Mouse (Mus musculus) forebrain, embryonic 11.5 days (tissue): Measurements from ENCODE around the gene Btnl10. TPM values are rescaled to one million over a fixed set of nuclear protein-coding genes. Genes with fewer than 3 reads are reported as not detected.

Experiments used
- ATAC-seq: fragments of 200-750 bp; cut with Nextera tagmentation; replicated peaks from 2 replicates; pipeline ENCODE4 v1.8.0; 2017; ENCODE audit warnings: moderate TSS enrichment; ENCODE audit not compliant: low FRiP score
- DNase-seq: peaks from one replicate; pipeline ENCODE4 v3.0.0-alpha.2; 2017; ENCODE audit warnings: low spot score
- H3K27ac ChIP-seq: fragments of 300-500 bp; sonication (generic); 2 replicates; pipeline ENCODE4 v1.5.1; 2014; ENCODE audit warnings: low read depth, low read length
- H3K27me3 ChIP-seq: fragments of 300-500 bp; sonication (generic); 2 replicates; pipeline ENCODE4 v1.6.1; 2014; ENCODE audit warnings: mild to moderate bottlenecking, low read length, mixed read lengths; ENCODE audit not compliant: control insufficient read depth, insufficient read depth
- H3K36me3 ChIP-seq: fragments of 300-500 bp; sonication (generic); 2 replicates; pipeline ENCODE4 v1.6.1; 2014; ENCODE audit warnings: mild to moderate bottlenecking, low read length, moderate library complexity, mixed read lengths; ENCODE audit not compliant: control insufficient read depth, insufficient read depth
- H3K4me1 ChIP-seq: fragments of 300-500 bp; sonication (generic); replicated peaks from 2 replicates; pipeline ENCODE4 v1.6.1; 2014; ENCODE audit warnings: low read length, mixed read lengths; ENCODE audit not compliant: control insufficient read depth, insufficient read depth
- H3K4me2 ChIP-seq: fragments of 300-500 bp; sonication (generic); 2 replicates; pipeline ENCODE4 v1.6.1; 2014; ENCODE audit warnings: low read depth, mild to moderate bottlenecking, low read length, moderate library complexity, mixed read lengths; ENCODE audit not compliant: severe bottlenecking
- H3K4me3 ChIP-seq: fragments of 300-500 bp; sonication (generic); 2 replicates; pipeline ENCODE4 v1.5.1; 2014; ENCODE audit warnings: low read depth, low read length
- H3K9ac ChIP-seq: fragments of 300-500 bp; sonication (generic); 2 replicates; pipeline ENCODE4 v1.6.1; 2014; ENCODE audit warnings: low read length
- H3K9me3 ChIP-seq: fragments of 300-500 bp; sonication (generic); 2 replicates; pipeline ENCODE4 v1.6.1; 2016; ENCODE audit warnings: low read length, mixed read lengths; ENCODE audit not compliant: control insufficient read depth
- WGBS: fragments of 180-500 bp; shearing (Covaris S2); extraction: QIAGEN DNeasy Blood & Tissue Kit; methylation state at CpG from one replicate; pipeline ENCODE4 v1.1.7; 2014; 5-methylcytosine and 5-hydroxymethylcytosine counted together
- polyA plus RNA-seq: library from polyadenylated mRNA; unstranded; fragments of >200 nt; fragmentation: Nextera tagmentation; extraction: Ambion mirVana; gene quantifications from 2 replicates; pipeline ENCODE4 v1.2.1, GENCODE M21; 2014

Gene Btnl10
- polyA plus RNA-seq, 1 experiment from 2014 or later, result not detected

DNA sequence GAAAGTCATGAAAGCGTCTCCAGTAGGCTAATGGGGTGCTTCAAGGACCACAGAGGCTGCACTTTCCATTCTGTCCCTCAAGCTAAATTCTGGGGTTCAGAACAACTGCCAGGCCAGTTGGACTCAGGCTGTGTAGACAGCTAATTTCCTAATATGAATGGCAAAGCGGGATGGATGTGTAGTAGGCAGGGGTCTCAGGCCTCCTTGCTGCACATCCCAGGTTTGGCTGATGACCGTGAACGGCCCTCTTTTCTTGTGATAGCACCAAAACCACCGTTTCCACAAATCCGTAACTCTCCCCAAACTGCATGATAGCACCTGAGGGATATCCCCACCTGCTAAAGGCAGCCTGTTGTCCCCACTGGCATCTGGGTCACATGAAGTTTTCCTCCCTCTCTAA is 40.8 kb downstream of the Btnl10 start:
- Histone ChIP-seq H3K9me3 (no peaks in the 10 kb centered on the region), H3K4me3 (no peak overlapping the region), H3K27me3 (peaks cover 4% of the 10 kb centered on the region; the same call in 1 of the 2 replicates), H3K4me1 (peaks cover 10% of the 10 kb centered on the region; the same call in 1 of the 2 replicates), H3K4me2 (no peak overlapping the region), H3K36me3 (no peaks in the 10 kb centered on the region; the same call in 1 of the 2 replicates), H3K9ac (no peak overlapping the region), H3K27ac (no peak overlapping the region)
- DNase-seq (no peak), ATAC-seq (no peak)
- 85% methylated on average over 6 of the region's 6 CpGs for WGBS

DNA sequence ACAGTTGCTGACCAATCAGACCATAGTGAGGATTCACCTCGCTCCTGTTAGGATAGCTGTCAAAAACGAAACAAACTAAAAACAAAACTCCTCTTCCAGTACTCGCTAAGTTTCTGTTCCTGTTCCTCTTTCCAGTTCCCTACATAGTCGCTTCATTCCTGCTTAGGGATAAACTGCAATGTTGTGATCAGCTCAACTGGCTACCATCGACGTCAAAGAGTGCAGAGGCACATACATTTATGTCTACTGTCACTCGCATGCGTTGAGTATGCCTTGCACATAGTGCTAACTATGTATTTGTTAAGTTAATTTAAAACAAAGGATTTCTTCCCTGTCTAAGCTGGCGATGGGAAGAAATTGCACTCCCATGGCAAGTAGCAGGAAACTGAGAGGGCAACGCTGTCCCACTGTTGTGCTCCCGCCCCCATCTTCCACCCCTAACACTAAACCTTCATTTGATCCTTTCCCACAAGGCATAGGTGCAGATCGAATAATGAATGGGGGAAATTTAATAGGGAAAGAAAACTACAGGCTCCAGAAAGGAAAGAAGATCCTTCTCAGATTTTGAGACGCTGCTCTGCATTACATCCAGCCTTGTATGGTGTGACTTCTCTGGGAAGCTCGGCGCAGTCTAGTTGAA is 41.6 kb downstream of the Btnl10 start:
- DNase-seq (no peak), ATAC-seq (no peak)
- peaks cover 4% of the 10 kb centered on the region; the same call in 1 of the 2 replicates for H3K27me3 ChIP-seq

DNA sequence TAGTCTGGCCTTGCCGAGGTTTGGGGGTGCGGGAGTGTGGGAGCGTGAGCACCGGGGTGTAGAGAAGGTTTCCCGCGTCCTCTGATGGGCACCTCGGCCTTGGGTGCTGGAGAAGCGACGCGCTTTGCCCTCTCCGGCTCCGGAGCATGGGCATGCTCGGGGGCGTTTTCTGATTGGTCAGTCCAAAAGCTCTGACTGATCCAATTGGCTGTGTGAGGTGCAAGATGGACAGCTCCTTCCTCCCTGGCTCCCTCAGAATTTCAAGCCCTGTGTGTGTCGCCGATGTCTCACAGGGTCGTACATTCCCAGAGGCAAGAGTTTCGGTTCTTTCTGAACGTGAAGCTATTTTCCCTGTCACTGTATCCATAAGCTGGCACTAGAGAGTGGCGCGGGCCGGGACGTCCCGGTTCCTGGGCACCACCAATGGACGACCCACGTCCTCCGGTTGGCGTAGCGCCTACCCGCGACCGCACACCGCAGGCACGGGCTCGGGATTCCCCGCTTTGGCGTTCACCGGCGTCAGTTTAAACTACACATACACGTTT is 42.3 kb downstream of the Btnl10 start:
- DNase-seq (peak; percentile 85), ATAC-seq (peak; percentile 83)
- Histone ChIP-seq H3K4me1 (peaks cover 10% of the 10 kb centered on the region; the same call in 1 of the 2 replicates), H3K4me2 (peak overlapping the region; percentile 80), H3K27me3 (peaks cover 4% of the 10 kb centered on the region; the same call in 1 of the 2 replicates), H3K27ac (no peak overlapping the region), H3K9ac (peak overlapping the region; percentile 57), H3K4me3 (peak overlapping the region; percentile 44), H3K9me3 (no peaks in the 10 kb centered on the region), H3K36me3 (no peaks in the 10 kb centered on the region; the same call in 1 of the 2 replicates)
- WGBS, result 7% methylated on average over 40 of the region's 40 CpGs

More for the DNA sequence above, 41.6 kb downstream of the Btnl10 start:
- Histone ChIP-seq H3K36me3 (no peaks in the 10 kb centered on the region; the same call in 1 of the 2 replicates), H3K9me3 (no peaks in the 10 kb centered on the region), H3K27ac (no peak overlapping the region), H3K4me2 (peak overlapping the region; percentile 80), H3K4me1 (peaks cover 10% of the 10 kb centered on the region; the same call in 1 of the 2 replicates), H3K4me3 (peak overlapping the region; percentile 44), H3K9ac (peak overlapping the region; percentile 57; the same call in 1 of the 2 replicates)
- WGBS, result 41% methylated on average over 15 of the region's 15 CpGs

DNA sequence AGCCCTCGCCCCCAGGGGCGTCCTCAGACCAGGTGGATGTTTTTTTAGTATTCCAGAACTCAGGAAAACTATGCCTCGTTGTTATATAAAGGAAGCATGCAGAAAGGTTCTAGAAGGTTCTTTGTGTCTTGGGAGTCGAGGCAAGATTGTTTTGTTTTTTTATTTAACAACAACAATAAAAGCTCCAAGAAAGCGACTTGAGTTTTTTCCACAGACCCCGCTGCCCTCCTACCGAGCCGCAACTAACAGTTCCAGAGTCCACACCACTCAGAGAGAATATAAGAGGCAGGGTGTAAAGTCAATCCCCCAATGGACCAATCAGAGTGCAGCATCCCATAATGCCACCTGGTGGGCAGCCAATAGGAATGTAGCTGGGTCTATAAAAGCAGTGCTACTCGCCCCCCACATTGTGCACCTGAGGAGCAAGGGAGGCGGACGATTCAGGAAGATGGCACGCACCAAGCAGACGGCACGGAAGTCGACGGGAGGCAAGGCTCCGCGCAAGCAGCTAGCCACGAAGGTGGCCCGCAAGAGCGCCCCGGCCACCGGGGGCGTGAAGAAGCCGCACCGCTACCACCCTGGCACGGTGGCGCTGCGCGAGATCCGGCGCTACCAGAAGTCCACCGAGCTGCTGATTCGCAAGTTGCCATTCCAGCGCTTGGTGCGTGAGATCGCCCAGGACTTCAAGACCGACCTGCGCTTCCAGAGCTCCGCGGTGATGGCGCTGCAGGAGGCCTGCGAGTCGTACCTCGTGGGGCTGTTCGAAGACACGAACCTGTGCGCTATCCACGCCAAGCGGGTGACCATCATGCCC is 43.9 kb downstream of the Btnl10 start:
- H3K4me1 ChIP-seq, result peaks cover 10% of the 10 kb centered on the region; the same call in 1 of the 2 replicates
- no peak overlapping the region for H3K4me3 ChIP-seq
- 68% methylated on average over 50 of the region's 50 CpGs for WGBS
- DNase-seq (no peak), ATAC-seq (no peak)
- H3K36me3 ChIP-seq, result no peaks in the 10 kb centered on the region; the same call in 1 of the 2 replicates
- no peak overlapping the region for H3K4me2 ChIP-seq
- no peaks in the 10 kb centered on the region for H3K9me3 ChIP-seq
- peaks cover 4% of the 10 kb centered on the region; the same call in 1 of the 2 replicates for H3K27me3 ChIP-seq
- no peak overlapping the region for H3K9ac ChIP-seq
- H3K27ac ChIP-seq, result no peak overlapping the region

DNA sequence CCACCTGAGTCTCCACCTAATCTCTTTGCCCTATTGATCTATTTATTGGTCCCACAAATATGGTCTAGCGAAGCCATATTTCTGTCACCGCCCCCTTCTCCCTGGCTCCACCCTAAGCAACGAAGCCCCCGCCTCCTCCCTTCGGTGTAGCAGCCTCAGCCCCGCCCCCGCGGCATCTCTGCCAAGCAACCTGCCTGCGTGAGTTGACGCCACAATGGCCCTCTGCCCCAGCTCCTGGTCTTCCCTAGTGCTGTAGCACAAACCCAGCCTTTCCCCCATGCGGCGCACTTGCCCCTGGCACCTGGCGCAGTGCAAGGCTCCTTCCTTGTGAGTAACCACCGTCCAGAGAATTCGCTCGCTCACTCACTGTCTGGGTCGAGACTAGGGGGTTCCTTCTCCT is 45.8 kb downstream of the Btnl10 start:
- H3K27me3 ChIP-seq, result peaks cover 4% of the 10 kb centered on the region; the same call in 1 of the 2 replicates
- no peak overlapping the region for H3K4me2 ChIP-seq
- ATAC-seq (no peak), DNase-seq (peak; percentile 60)
- H3K36me3 ChIP-seq, result no peaks in the 10 kb centered on the region
- H3K27ac ChIP-seq, result no peak overlapping the region
- H3K4me1 ChIP-seq, result peaks cover 5% of the 10 kb centered on the region; the same call in 1 of the 2 replicates
- no peak overlapping the region for H3K4me3 ChIP-seq
- WGBS, result 42% methylated on average over 17 of the region's 17 CpGs
- H3K9me3 ChIP-seq, result no peaks in the 10 kb centered on the region
- H3K9ac ChIP-seq, result no peak overlapping the region

DNA sequence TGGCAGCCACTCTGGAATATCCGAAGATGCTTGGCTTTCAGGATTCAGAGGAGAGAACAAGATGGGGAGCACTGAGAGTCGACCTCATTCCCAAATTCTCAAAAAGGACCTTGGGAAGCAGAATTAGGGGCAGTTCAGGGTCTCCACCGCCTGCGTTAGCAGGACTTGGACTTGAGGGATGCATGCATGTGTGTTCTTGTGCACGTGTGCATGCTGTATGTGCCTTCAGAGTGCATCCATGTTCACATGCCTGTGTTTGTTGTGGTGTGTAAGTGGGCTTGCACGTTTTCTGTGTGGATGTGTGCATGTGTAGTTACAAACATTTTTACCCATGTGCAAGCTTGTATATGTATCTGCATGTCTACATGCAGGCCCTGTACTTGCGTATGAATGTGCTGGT is 46.5 kb downstream of the Btnl10 start:
- Histone ChIP-seq H3K27ac (no peak overlapping the region), H3K27me3 (peaks cover 4% of the 10 kb centered on the region; the same call in 1 of the 2 replicates), H3K4me2 (no peak overlapping the region), H3K4me1 (peaks cover 4% of the 10 kb centered on the region; the same call in 1 of the 2 replicates), H3K4me3 (no peak overlapping the region), H3K9me3 (no peaks in the 10 kb centered on the region), H3K9ac (no peak overlapping the region), H3K36me3 (no peaks in the 10 kb centered on the region)
- DNase-seq (no peak), ATAC-seq (no peak)
- 85% methylated on average over 7 of the region's 7 CpGs for WGBS

DNA sequence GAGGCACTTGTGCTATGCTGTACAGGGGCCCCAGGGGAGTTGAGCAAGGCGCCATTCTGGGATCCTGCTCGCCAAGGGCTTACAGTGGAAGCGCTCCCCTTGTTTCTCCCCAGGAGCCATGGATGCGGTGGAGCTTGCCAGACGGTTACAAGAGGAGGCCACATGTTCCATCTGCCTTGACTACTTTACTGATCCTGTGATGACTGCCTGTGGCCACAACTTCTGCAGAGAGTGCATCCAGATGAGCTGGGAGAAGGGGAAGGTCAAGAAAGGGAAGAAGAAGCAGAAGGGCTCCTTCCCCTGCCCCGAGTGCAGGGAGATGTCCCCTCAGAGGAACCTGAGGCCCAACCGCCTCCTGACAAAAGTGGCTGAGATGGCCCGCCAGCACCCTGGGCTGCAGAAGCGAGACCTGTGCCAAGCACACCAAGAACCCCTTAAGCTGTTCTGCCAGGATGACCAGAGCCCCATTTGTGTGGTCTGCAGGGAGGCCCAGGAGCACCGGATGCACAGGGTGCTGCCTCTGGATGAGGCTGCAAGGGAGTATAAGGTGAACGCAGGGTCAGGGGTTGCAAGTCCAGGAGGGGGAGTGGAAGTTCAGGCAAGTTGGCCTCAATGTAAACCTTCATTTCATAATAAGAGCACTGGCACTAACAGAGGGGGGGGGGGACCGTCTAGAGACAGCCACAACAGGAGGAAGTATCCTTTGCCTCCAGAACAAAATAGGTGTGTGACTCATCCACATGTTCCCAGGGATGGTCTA is 47.5 kb downstream of the Btnl10 start:
- no peak overlapping the region for H3K27ac ChIP-seq
- ATAC-seq, result no peak

DNA sequence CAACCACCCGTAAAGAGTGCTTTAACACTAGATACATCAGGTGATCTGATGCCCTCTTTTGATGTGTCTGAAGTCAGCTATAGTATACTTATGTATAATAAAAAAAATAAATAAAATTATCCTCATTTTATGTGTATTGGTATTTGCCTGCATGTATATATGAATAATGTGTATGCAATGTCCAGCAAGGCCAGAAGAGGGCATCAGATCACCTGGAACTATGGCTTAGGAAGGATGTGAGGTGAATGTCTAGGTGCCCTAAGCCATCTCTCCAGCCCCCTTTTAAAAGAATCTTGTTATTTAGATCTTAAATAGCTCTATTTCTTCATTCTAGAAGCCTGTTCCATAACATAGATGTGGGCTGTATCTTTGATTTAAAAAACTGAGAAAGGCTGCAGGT is 49.6 kb downstream of the Btnl10 start:
- Histone ChIP-seq H3K27me3 (no peaks in the 10 kb centered on the region), H3K4me1 (no peaks in the 10 kb centered on the region; the same call in 1 of the 2 replicates), H3K27ac (no peak overlapping the region), H3K9ac (no peak overlapping the region), H3K36me3 (no peaks in the 10 kb centered on the region), H3K9me3 (no peaks in the 10 kb centered on the region), H3K4me3 (no peak overlapping the region), H3K4me2 (no peak overlapping the region)
- no peak for ATAC-seq
- no peak for DNase-seq
- WGBS, result 96% methylated on average over 1 of the region's 1 CpGs

More for the DNA sequence above, 47.5 kb downstream of the Btnl10 start:
- Histone ChIP-seq H3K4me2 (no peak overlapping the region), H3K27me3 (peaks cover 4% of the 10 kb centered on the region; the same call in 1 of the 2 replicates), H3K36me3 (no peaks in the 10 kb centered on the region), H3K9ac (no peak overlapping the region), H3K4me3 (no peak overlapping the region), H3K4me1 (no peaks in the 10 kb centered on the region; the same call in 1 of the 2 replicates), H3K9me3 (no peaks in the 10 kb centered on the region)
- no peak for DNase-seq
- WGBS, result 54% methylated on average over 12 of the region's 12 CpGs
